Mouse (Mus musculus) neutrophil, adult 5-6 weeks (primary cell): ENCODE results near the gene Cinp. TPM values are rescaled to one million over a fixed set of nuclear protein-coding genes. Genes with fewer than 3 reads are reported as not detected.
A peak's percentile ranks its signal among the peaks of the same experiment; 100 is the strongest.

ENCODE experiments used
- ATAC-seq: fragments of 151-379, 151-347 bp; 2 replicates; pipeline ENCODE4 v1.8.0; 2017; ENCODE audit warnings: mild to moderate bottlenecking, moderate TSS enrichment; ENCODE audit not compliant: insufficient number of reproducible peaks, poor library complexity, low FRiP score, severe bottlenecking; ENCODE audit errors: extremely low read depth
- total RNA-seq: library from RNA; stranded (forward); fragments of 200-1000 nt; gene quantifications from 2 replicates; pipeline ENCODE4 v1.2.3, GENCODE M21; 2017

Cinp gene
- total RNA-seq, 1 experiment from 2014 or later: 25.8 TPM

DNA sequence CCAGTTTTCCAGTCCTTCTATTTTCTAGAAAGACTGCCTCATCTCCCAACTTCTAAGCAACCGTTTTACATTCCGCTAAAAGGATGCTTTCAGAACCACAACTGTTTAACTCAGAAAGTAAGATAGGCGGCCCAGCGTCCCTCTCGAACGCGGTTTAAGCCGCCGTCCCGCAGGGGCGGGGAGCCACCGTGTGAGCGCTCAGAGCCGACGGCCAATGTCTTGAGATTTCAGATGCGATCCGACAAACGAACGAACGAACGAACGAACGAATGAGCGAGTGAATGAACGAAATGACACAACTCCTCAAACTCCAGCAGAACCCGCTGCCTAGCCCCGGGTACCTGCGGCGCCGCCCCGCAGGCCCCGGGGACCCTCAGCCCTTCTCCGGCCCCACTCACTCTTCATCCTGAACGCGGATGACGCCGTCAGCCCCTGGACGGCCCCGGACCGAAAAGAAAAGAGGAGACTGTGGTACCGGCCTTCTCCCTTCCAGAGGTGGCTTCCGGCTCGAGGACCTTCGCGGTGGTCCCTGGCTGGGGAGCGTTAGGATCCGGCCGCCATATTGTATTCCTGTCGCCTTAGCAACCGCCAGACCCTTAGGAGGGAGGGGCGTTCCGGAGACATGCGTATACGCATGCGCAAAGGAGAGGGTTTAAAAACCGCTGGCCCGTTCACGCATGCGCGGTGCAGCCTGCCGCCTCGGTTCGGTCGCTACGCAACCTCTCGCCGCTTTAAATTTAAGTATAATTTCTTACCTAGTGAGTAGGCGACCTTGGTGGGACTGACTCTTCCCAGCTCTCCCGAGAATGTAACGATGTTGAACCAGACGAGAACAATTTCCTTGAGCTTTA is 48.4 kb downstream of the Cinp start, which contains the start of gene Mok:
Gene Mok (minus strand): TSS at position 592 of the 851 bp plus-strand sequence.
- ATAC-seq: peak; percentile 57

GRCm38 (mm10) chr12:110837850-110838249 is 51.1 kb downstream of the Cinp start:
- ATAC-seq: no peak

- no peak for ATAC-seq
Measured at GRCm38 (mm10) chr12:110837192-110837841, 51.6 kb downstream of the Cinp start.

- no peak for ATAC-seq
Measured at GRCm38 (mm10) chr12:110836729-110837128, 52.2 kb downstream of the Cinp start.

DNA sequence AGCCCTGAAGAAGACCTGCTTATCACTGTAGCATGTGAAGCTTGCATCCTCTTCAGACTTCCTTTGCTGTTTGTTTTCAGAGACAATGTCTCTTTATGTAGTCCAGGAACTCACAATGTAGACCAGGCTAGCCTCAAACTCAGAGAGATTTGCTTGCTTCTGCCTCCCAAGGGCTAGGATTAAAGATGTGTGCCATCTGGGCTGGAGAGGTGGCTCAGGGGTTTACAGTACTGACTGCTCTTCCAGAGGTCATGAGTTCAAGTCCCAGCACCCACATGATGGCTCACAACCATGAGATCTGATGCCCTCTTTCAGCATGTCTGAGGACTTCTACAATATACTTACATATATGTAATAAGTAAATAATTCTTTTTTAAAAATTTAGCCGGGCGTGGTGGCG is 53.8 kb downstream of the Cinp start:
- no peak for ATAC-seq

GRCm38 (mm10) chr12:110830293-110831024 is 58.5 kb downstream of the Cinp start:
- no peak for ATAC-seq

GRCm38 (mm10) chr12:110828908-110829307 is 60.0 kb downstream of the Cinp start:
- ATAC-seq: no peak

Other genes starting within 250 kb of the Cinp start
- gene 1700001K19Rik, start 206.5 kb downstream of the Cinp start, total RNA-seq: not detected in 2 replicates
- gene Hsp90aa1, start 186.4 kb downstream of the Cinp start, total RNA-seq: 264 and 290 TPM in 2 replicates
- gene Wdr20, start 151.2 kb downstream of the Cinp start, total RNA-seq: 59.0 and 63.6 TPM in 2 replicates
- 0.25 and 0.70 TPM in 2 replicates for gene Mok, start 48.2 kb downstream of the Cinp start, total RNA-seq
- 12.8 and 13.6 TPM in 2 replicates for gene Zfp839, start 38.9 kb downstream of the Cinp start, total RNA-seq
- 3.9 and 4.9 TPM in 2 replicates for gene Tecpr2, start 119 bp upstream of the Cinp start, total RNA-seq
- 2.1 and 3.0 TPM in 2 replicates for gene Ankrd9, start 89.9 kb upstream of the Cinp start, total RNA-seq
- gene Rcor1, start 150.2 kb upstream of the Cinp start, total RNA-seq: 25.9 and 29.7 TPM in 2 replicates